Mouse (Mus musculus): Measurements from ENCODE around the gene Commd2. TPM values are rescaled to one million over a fixed set of nuclear protein-coding genes. Genes with fewer than 3 reads are reported as not detected.

Commd2 gene
- polyA plus RNA-seq, 1 experiment from 2014 or later: 121 TPM

DNA sequence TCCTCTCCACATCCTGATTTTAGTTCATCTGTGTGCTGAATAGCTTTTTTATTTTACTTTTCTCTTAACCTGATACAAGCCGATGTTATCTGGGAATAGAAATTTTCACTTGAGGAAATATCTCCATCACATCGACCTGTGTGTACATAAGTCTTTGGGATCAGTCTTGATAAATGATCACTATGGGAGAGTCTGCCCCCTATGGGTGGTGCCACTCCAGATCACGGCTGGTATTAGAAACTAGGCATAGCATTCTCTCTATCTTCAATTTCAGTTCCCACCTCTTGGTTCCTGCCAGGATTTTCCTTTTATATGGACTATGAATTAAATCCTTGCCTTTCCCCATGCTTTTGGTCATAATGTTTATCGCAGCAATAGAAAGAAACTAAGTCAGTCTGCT is 31.8 kb downstream of the Commd2 start:
- DNase-seq (ENCODE audit: low spot score): no peak

DNA sequence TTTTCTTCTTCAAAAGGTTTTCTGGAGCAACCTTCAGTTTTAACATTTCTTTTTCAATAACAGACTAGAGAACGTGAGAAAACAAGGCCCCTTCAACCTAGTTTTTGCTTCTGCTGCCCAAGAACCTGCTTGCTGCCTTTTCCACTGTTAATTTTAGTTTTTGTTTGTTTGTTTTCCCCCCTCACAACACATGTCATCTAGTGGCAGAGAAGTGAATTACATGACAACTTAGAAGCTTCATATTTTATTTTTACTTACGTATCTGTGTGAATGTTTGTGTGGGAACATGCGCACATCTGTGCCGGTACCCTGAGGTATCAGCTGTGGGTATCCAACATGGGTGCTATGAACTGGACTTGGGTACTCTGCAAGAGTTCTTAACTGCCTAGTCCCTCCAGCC is 35.9 kb downstream of the Commd2 start:
- DNase-seq (ENCODE audit: low spot score): no peak

DNA sequence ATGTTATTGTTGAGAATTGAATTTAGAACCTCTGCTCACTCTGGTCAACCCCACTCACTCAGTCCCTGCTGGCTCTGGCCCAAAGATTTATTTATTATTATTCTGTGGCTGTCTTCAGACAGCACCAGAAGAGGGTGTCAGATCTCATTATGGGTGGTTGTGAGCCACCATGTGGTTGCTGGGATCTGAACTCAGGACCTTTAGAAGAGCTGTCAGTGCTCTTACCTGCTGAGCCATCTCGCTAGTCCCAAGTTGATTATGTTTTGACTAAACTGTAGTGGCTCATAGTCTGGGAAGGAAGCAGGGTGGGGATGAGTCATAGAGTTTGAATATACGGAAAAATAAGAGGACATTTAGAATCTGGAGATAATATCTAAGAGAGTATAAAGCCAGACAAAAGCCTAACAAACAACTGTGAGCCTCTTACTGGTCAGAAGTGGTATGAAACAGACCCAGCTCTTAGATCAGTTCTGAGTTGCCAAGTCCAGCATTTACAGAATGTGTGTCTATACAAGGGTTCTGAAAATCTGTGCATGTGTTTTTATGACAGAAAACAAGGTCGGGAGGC is 39.0 kb downstream of the Commd2 start:
- no peak for DNase-seq (ENCODE audit: low spot score)

DNA sequence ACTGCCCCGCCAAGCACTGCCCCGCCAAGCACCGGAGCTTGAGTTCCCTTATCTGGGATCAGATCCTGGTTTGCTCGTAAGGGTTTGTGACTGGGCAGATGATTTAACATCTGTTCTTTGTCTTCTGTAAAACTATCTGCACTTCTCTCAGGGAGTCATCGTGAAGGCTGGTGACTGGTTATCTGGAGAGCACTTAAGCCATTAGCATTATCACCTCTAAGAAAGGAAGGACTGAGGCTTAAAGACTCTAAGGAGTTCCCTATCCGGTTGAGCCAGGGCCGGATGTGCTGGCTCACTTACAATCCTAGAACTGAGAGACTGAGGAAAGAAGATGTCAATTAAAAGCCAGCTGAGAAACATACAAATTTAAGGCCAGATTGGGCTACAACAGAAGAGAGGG is 39.7 kb downstream of the Commd2 start:
- DNase-seq (ENCODE audit: low spot score): no peak

DNA sequence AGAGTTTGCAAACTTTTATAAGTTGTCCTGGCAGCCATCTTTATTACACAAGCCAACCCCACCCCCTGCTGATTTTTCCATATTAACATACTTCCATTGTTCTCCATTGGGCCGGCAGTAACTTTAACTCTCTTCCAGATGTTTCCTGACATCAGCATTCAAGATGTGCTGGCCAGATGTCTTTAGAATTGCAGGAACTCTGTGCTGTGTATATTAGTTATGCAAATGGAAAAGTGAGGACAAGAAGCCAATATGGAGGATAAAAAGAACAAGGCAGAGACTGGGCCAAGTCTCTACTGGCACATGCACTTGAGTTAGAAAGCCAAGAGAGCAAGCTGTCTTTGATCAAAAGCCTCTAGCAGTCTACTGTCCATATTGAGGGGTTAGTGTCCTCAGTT is 46.9 kb downstream of the Commd2 start:
- no peak for DNase-seq (ENCODE audit: low spot score)

DNA sequence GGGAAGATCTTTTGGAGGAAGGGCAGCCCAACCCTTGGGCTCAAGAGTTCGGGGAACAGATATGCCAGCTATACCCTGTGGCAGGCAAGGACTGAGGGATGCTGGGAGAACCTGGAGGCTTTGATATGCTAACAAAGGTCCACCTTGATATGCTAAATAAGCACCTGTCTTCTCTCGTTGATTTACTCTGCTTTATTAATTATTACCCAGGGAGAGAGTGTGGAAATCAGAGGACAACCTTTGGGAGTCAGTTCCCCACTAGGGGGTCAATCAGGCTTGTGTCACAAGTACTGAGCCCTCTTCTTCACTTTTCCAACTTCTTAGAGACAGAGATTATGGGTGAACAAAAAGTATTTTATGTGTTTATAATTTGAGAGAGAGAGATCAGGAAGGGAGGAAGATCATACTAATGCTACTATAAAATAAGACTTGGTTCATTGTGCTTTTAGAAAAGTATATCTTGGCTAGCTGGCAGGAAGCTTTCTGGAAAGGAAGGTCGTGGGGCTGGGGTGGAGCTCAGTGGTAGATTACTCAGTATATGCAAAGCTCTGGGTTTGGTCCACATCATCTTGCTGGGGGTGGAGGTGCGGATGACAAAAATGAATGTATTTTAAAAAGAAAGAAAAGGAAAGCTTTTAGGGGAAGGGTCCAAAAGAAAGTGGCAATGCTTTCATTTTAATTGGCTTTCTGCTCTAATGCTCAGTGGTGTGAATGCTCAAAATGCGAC is 47.5 kb downstream of the Commd2 start:
- no peak for DNase-seq (ENCODE audit: low spot score)

DNA sequence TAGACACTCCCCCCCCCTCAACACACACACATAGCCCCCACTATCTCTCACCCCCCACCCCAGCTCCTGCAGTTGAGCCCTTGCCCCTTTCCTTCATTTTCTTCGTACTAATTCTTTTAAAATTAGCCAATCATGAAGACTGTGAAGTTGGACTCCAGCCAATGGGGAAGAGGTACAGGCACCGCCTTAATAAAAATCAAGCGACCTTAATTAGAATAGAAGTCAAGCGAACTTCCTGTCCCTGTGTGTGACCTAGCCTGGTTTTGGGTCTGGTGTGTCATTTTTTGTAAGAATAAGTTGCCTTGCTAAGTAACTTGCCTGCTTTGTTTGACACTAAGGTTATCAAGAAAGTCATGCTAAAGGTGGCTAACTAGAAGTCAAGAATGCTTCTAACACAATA is 48.9 kb downstream of the Commd2 start:
- DNase-seq (ENCODE audit: low spot score): no peak

DNA sequence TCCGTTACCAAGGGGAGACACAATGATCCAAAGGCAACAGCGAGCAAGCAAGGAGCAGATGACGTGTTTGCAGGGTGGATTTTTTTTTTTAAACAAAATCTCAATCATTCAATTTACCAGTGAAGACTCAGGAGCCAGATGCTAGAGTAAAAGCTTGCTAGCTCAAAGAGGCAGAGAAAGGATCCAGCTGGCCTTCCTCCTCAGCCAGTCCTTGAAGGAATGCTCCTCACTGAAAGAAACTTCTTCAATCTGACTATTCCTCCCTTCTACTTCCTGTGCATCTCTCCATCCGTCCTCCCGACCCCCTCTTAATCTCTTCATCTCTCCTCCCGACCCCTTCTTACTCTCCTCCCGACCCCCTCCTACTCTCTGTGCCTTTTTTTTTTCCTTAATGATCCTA is 54.9 kb downstream of the Commd2 start:
- DNase-seq (ENCODE audit: low spot score): no peak

DNA sequence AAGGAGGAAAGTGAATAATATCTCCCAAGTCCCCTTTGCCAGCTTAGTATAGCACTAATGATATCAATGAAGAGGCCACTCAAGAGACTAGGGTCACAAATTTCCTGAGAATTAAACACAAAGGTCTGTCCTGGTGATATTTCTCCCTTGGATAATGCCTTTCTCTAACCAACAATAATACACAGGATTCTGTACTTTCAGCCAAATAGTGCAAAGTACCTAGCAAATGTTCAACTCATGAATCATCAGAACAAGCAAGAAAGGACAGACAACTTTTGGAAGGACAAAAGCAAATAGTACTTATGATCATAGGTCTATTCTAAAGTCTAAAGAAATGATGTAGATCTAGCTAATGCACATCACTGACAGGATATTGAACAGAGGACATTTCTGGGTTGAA is 56.0 kb downstream of the Commd2 start:
- DNase-seq (ENCODE audit: low spot score): no peak

Small RNA genes lying within 50 kb of the gene (microRNA-seq; reads per million reads assigned to microRNA genes)
- gene Mir6377 (ENCODE audit: borderline number of aligned reads): not detected

Other genes starting within 250 kb of the Commd2 start
- not detected in 2 replicates for gene Tm4sf4, start 226.4 kb downstream of the Commd2 start, polyA plus RNA-seq (2015; fragmentation: Nextera tagmentation; extraction: Ambion mirVana)
- gene Wwtr1, start 75.8 kb downstream of the Commd2 start, polyA plus RNA-seq (2015; fragmentation: Nextera tagmentation; extraction: Ambion mirVana): 3.4 and 3.6 TPM in 2 replicates
- gene Ankub1, start 41.1 kb upstream of the Commd2 start, polyA plus RNA-seq (2015; fragmentation: Nextera tagmentation; extraction: Ambion mirVana): not detected in 2 replicates
- gene Rnf13, start 84.3 kb upstream of the Commd2 start, polyA plus RNA-seq (2015; fragmentation: Nextera tagmentation; extraction: Ambion mirVana): 84.8 and 94.8 TPM in 2 replicates
- gene Pfn2, start 196.4 kb upstream of the Commd2 start, polyA plus RNA-seq (2015; fragmentation: Nextera tagmentation; extraction: Ambion mirVana): 32.1 and 34.2 TPM in 2 replicates